Mouse (Mus musculus): ENCODE results near the gene Hsbp1.

Gene Hsbp1

GRCm38 (mm10) chr8:119386988-119387387, 42.7 kb downstream of the Hsbp1 start:
- in situ Hi-C loops (cut with MboI, MseI) = no loop called here

DNA sequence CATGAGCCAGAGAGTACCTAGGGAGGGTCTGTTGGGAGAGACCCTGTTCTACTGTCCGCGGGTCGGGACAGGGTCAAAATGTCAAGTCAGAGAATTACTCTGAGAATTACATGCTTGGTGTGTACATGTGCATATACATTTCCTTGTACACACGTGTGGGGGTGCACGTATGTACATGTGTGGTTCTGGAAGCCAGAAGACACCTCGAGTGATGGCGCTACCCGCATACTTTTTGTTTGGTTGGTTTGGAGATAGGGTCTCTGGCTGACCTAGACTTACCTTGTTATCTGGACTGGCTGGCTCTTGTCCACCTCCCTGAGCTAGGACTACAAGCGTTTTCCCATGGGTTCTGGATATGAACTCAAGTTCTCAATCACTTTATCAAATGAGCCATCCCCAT, 49.8 kb downstream of the Hsbp1 start:
- in situ Hi-C loops (cut with MboI, MseI) = no loop called here

DNA sequence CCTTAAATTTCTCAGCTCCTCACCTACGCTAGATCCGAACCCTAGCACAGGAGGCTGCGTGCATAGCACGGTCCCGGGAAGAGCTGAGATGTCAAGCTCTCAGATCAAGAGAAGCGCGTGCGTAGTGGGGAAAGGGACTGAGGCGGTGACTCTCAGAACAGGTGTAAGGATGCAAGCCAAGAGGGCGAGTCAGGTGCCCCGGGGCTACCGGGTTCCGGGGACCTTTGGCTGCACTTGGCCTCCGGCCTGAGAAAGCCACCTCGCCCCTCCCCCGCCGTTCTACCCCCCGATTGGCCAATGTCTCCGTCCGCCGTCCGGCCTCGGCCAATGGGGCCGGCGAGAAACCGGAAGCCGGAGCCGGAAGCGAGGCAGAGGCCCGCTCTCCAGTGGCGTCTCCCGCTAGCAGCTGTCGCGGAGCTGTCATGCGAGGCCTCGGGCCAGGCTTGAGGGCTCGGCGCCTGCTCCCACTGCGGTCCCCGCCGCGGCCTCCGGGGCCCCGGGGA, 50.3 kb downstream of the Hsbp1 start, which contains the start of gene Mlycd:
TSS of gene Mlycd (plus strand) at position 355 of the 503 bp plus-strand sequence.
- in situ Hi-C loops (cut with MboI, MseI) = no loop called here

- in situ Hi-C loops (cut with MboI, MseI) = no loop called here
Observed at GRCm38 (mm10) chr8:119395072-119395950, 51.0 kb downstream of the Hsbp1 start.

Measured in T-helper 2 cell (primary cell).